Mouse (Mus musculus) gastrocnemius, adult 2 months (tissue): Measurements from ENCODE around the gene Med9. TPM values are rescaled to one million over a fixed set of nuclear protein-coding genes. Genes with fewer than 3 reads are reported as not detected.
A peak's percentile ranks its signal among the peaks of the same experiment; 100 is the strongest.

Source experiments
- DNase-seq: peaks from one replicate; pipeline ENCODE4 v3.0.0; 2022
- H3K27ac ChIP-seq: fragments of 200-600 bp; 2 replicates; pipeline ENCODE4 v1.8.1; 2022; ENCODE audit warnings: mild to moderate bottlenecking
- H3K4me3 ChIP-seq: fragments of 200-600 bp; 2 replicates; pipeline ENCODE4 v1.8.1; 2022; ENCODE audit warnings: mild to moderate bottlenecking, moderate library complexity
- CTCF ChIP-seq: fragments of 200-600 bp; IDR thresholded peaks from 2 replicates; pipeline ENCODE4 v1.8.1; 2022; ENCODE audit warnings: antibody characterized with exemption, mild to moderate bottlenecking, moderate library complexity
- intact Hi-C: fragments of 180-260 bp; cut with DNase I; formaldehyde crosslinking; loops from one replicate; pipeline ENCODE4 v1.15.1; 2025
- total RNA-seq, 2 experiments: library from RNA; stranded (reverse); gene quantifications; 2 replicates each; pipeline ENCODE4 v1.2.3; 2021

Med9 gene
- total RNA-seq, 2 experiments from 2014 or later, result 17.3 to 18.3 TPM

DNA sequence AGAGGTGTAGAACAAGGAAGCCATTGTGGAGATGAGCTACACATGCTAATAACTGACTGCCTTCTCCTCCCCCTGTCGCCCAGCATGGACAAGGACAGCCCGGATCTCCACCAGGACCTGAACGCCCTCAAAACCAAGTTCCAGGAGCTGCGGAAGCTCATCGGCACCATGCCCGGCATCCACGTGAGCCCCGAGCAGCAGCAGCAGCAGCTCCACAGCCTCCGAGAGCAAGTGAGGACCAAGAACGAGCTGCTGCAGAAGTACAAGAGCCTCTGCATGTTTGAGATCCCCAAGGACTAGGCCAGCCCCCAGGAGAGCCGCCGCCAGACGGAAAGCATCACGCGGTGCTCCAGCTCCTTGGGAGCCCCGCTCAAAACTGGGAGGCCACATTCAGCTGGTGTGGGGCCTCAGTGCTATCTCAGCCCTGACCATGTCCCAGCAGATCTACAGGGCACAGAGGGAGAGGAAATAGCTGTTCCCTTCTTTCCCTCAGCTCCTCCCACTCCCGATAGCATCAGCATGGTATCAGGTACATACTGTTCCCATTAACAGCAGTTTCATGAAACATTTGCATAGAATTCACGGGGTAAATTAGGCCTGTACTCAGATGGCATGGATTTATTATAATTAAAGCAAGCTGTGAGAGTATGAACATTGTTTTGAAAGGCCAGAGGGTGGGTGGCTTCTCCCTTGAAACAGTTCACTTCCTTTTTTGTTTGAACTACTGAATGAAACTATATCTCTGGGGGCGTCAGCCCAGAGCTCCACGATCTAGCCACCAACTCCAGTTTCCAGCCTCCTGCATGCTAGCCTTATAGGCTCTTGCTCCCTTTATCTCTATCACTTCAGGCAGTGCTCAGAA lies 12.7 kb downstream of the Med9 start:
- H3K4me3 ChIP-seq, result no peak overlapping the region
- TF ChIP-seq CTCF, result no peak
- no peak overlapping the region for H3K27ac ChIP-seq
- intact Hi-C loops, result no loop called here
- DNase-seq, result no peak

DNA sequence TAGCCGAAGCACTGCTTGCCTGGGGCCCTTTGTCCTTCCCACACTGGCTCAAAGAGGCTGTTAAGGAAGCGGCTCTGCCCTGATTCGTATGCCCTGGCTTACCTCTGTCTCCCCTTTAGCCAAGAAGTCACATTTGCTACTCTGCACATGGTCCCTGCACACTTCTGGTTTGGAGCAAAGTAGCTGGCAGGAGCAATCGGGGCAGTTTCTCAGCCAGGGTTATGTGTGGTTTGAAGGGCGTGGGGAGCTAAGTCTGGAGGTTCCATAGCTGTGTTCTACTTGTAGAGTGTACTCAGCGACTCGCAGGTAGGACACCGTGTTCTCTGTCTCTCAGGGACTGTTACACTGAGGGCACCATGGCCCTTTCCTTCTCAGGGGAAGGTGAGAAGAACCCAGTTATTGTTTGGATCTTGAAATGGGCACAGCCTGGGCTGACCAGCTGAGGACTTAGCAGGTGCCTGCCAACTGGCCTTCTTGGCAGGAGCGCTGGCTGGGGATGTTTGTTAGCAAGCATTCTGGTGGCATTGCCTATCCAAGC lies 13.4 kb downstream of the Med9 start:
- Histone ChIP-seq H3K27ac (no peak overlapping the region), H3K4me3 (no peak overlapping the region)
- TF ChIP-seq CTCF, result no peak
- intact Hi-C loops, result no loop called here
- no peak for DNase-seq

DNA sequence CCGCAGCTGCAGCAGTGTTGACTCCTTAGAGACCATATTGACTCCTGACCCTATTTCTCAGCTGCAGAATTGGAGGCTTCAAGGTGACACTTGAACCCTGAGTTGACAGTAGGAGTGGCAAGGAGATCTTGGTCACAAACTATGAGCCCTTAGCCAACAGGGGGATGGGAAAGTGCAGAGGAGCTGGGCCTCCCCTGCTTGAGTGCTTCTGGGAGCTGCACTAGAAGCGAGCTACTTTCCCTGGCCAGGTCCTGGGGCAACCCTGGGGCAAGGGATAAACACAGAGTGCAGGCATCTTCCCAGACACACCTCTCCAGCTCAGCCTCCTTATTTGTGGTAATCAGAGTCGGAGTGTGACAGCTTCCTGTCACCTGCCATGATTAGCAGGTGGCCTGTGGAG lies 14.6 kb downstream of the Med9 start:
- intact Hi-C loops, result no loop called here
- no peak for TF ChIP-seq CTCF
- Histone ChIP-seq H3K4me3 (peak overlapping the region; percentile 80), H3K27ac (no peak overlapping the region)
- DNase-seq, result no peak

DNA sequence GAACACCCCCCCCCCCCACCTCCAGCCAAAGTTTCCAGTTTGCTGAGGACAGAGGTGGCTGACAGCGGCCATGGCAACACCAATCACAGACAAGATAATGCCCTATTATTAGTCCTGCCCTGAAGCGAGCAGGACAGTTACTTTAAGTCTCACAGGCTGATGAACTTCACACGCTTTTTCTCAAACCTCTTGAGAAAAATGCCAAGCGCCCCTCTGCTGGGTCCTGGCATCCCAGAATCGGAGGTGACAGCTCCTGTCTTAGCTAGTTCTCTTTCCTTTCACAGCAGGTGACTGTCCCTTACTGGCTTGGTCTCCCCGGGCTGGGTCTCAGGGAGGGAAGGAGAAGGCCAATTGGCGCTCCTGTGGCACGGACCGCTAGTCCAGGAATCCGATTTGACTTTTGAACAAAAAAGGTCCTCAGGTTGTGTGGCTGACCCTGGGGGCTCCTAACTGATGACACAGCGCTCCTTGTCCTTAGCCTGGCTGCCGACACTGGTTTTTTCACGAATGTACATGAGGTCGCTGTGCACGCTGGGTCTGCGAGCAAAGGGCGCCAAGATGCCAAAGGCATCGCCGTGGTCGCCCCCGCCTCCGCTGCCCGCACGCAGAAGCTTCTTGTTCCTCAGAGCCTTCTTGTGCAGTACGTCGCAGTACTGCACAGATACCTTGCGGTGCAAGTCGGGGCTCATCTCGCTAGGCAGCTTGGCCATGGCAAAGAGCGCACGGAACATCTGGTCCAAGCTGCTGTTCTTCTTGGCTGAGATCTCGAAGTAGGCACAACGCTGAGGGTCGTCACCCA lies 15.6 kb downstream of the Med9 start:
- Histone ChIP-seq H3K27ac (peak overlapping the region; percentile 90; the same call in 1 of the 2 replicates), H3K4me3 (peak overlapping the region; percentile 80)
- no peak for DNase-seq
- intact Hi-C loops, result loop anchor here (2.0 kb wide), 1 partner anchor 83 kb away; no protein-coding TSS in a partner anchor
- TF ChIP-seq CTCF, result no peak

DNA sequence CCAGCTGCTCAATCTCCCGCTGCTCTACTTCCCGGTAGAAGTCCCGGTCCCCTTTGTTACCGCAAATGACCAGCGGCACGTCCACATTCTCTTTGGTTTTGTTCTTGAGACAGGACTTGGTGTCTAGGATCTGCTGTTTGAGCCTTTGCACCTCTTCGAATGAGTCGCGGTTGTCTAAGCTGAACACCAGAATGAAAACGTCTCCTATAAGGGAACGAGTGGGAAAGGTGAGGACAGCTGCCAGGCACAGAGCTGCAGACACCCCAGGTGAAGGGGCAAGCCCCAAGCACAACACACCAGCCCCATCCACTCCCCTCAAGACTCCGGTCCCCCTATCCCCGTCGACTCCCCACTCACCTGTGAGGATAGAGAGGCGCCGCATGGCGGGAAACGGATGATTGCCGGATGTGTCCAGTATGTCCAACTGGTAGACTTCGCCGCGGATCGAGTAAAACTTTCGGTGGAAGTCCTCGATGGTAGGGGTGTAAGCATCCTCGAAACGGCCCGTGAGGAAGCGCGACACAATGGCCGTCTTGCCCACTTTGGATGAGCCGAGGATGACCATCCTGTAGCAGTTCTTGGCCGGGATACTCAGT lies 16.3 kb downstream of the Med9 start:
- intact Hi-C loops, result loop anchor here (2.0 kb wide), 1 partner anchor 83 kb away; no protein-coding TSS in a partner anchor
- H3K27ac ChIP-seq, result peak overlapping the region; percentile 90
- TF ChIP-seq CTCF, result no peak
- DNase-seq, result peak; percentile 42
- H3K4me3 ChIP-seq, result peak overlapping the region; percentile 80

DNA sequence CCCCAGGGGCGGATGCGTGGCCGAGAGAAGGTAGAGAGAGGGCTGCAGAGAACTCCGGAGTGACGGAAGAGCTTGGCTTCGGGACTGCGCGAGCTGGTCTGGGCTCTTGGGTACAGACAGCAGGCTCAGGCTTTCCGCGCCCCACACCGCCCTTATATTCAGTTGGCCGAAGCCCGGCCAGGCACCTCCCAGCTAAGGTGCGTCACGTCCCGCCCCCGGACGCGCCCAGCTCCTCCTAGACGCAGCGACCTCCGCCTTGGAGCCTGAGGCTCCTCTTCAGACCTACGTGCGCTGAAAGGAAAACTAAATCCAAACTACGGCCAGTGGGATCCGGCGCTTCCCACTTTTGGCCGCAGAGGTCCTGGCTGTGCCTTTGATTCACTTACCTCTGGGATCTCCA lies 16.8 kb downstream of the Med9 start, which contains the start of gene Rasd1:
TSS of gene Rasd1 (minus strand) at position 127 of the 400 bp plus-strand sequence.
- H3K27ac ChIP-seq, result peak within 1 kb of the TSS; percentile 90

DNA sequence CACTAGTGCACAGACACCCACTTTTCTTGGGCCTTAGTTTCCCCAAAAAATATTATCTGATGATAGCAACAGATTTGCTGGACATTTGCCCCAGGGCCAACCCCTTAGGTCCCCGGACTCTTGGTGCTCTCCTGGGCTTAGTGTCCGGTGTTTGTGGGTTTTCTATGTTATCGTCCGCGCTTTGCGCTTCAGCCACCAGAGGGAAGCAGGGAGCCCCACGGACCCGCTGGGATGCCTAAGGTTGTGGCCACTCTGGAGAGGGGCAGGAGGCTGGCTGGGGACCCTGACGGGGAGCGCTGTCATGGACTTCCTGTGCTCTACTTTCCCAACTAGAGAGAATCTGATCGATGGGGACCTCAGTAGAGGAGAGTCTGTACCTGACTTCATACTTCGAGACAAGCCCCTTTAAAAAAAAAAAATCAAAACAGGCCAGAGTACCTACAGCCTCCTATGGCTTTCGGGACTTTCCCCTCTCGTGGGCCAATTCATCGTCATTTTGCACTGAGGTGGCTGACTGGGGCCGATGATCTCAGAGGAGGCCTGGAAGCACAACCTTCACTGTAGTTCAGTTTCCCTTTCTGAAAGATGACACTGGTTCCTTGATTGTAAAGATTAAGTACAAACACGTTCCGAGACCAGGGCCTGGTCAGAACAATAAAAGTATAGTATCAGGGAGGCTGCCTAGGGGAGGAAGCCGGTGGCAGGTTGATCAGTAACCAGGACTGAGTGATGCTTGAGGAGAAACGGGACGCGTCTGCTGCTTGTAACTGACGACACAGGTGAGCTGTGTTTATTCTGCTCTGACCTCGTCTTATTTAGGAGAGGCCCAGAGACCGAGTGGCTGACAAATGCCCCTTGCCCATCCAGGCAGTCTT lies 17.5 kb downstream of the Med9 start:
- Histone ChIP-seq H3K4me3 (peak overlapping the region; percentile 80), H3K27ac (peak overlapping the region; percentile 90)
- DNase-seq, result peak; percentile 82
- intact Hi-C loops, result loop anchor here (1.0 to 2.0 kb wide), 3 partner anchors 62 to 111 kb away; no protein-coding TSS in a partner anchor
- no peak; the same call in none of the 2 replicates for TF ChIP-seq CTCF

More for the DNA sequence above, 16.8 kb downstream of the Med9 start, which contains the start of gene Rasd1:
- peak within 1 kb of the TSS; percentile 80 for H3K4me3 ChIP-seq
- TF ChIP-seq CTCF, result no peak
- intact Hi-C loops, result loop anchor here (1.0 to 2.0 kb wide), 3 partner anchors 62 to 111 kb away; no protein-coding TSS in a partner anchor
- peak; percentile 90 for DNase-seq

DNA sequence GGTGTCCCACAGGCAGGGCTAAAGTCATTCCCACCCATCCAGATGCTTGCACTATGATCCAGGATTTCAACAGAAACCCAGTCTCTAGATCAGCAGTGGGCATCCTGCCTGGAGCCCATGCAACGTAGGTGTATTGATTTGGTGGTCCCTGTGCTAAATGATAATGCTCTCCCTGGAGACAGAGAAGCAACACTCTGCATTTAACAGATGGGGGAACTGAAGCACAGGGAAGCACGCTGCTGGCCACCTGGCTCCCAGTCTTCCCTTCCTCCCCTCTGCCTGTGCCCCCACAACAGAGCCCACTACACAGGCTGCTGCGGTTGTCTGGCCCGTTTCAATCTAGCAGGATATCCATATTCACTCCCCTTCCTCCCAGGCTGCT lies 18.1 kb downstream of the Med9 start:
- intact Hi-C loops, result no loop called here
- Histone ChIP-seq H3K4me3 (no peak overlapping the region), H3K27ac (no peak overlapping the region)
- no peak for TF ChIP-seq CTCF
- no peak for DNase-seq

DNA sequence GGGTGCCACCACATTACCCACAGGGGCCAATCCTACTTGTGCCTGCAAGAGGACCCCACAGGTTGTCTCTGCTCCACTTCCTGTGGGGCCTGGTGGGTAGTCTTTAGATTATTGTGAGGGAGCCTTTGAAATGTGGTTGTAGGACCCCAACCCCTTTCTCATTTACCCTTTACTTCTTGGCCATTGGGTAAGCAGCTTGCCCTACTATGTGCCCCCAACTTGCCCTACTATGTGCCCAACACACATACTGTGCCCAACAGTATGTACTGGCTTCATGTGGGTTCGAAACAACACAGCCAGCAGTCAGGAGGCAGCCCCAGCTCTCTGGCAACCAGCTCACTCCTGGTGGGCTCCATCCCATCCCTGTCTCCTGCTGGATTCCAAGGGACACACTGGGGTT lies 19.8 kb downstream of the Med9 start:
- DNase-seq, result no peak
- TF ChIP-seq CTCF, result no peak
- intact Hi-C loops, result no loop called here
- no peak overlapping the region for H3K4me3 ChIP-seq
- H3K27ac ChIP-seq, result no peak overlapping the region

DNA sequence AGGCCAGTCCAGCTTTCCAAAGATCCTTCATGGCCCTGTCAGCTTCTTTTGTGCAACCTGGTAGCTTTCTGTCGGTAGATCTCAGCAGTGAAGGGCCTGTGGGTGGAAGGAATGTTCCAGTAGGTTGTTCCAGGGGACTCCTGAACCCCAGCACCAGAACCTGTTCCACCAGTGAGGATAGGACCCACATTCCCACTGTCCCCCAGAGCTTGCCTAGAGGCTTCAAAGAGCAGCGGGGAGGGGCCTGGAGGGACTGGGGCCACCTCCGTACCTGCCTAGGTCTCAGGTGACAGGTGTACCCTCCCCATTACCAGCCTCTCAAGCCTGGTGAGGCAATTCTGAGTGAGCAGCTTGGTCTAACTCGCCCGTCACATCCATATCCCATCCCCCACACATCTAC lies 22.8 kb downstream of the Med9 start:
- Histone ChIP-seq H3K27ac (no peak overlapping the region), H3K4me3 (no peak overlapping the region)
- no peak for DNase-seq
- intact Hi-C loops, result no loop called here
- TF ChIP-seq CTCF, result no peak

DNA sequence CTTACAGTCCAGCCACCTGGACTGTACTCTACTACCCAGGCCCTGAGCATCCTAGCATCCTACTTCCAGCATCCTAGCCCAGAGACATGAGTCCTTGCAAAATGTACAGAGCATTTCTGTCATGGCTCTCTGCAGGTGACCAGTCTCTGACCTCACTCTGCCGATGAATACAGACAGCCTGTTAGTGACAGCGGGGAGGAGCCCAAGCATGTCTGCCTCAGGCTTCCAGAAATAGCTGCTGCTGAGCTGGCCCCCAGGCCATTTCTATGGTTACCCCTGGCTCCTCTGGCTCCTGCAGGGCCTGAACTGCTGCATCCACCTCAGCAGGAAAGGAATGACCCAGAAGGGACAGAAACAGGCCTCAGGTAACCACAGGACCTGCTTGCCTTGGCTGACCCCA lies 23.7 kb downstream of the Med9 start:
- TF ChIP-seq CTCF, result no peak
- intact Hi-C loops, result no loop called here
- DNase-seq, result peak; percentile 38
- no peak overlapping the region for H3K4me3 ChIP-seq
- no peak overlapping the region for H3K27ac ChIP-seq
